Mouse (Mus musculus): ENCODE measurements around the gene Cs.

DNA sequence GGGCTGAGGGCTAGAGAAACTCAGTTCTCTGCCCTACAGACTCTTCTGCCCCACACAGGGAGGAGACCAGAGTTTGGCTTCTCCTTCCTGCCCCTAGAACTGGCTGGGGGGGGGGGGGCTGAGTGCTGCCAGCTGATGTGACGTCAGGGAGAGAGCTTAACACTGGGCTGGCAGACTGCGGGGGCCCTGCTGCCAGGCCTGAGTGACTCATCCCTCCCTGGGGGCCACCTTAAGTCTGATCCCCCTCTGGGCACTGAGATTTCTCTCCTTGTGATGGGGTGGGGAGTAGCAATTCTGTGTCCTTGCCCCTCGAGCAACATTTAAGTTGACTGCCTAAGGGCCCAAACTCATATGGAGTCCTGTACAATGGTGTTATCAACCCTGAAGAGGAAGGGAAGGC is 40.9 kb downstream of the Cs start:
- TF ChIP-seq CTCF (IDR thresholded peaks at IDR 0.05; ENCODE audit: insufficient read depth, low read length), result no peak
- no peak for TF ChIP-seq POLR2A (IDR thresholded peaks at IDR 0.05; ENCODE audit: borderline replicate concordance, extremely low read depth, low read depth, low read length)
